Comparison of ENCODE assay signal across 13 mouse cellular contexts in the genomic region with DNA sequence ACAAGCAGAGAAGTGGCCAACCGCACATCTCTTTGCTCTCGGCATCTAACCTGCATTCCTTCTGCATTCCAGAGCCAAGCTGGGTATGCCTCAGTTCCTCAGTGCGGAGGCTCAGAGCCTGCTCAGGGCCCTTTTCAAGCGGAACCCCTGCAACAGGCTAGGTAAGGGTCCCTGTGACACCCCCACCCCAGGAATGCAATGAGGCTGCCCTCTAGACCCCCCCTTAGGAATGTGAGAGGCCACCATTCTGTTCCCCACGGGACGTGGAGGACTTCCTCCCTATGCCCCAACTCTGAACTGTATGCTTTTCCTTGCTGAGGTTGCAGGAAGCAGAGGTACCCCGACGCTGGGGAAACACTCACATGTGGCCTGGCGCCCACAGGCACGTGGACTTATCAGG.
DNase-seq lines count a peak whose midpoint lies in the region; ATAC-seq lines count a peak whose summit lies in the region.
"Had no signal": no experiment of that assay in that cellular context is flagged by ENCODE, and none has a peak within 500 bp of the region (broad histone marks: within the 10 kb centered on the region; RNA-seq: fewer than 3 reads in every experiment).

No protein-coding gene starts in this region.

- ATAC-seq in kidney, embryonic 16.5 days (ENCODE audit: low FRiP score, low TSS enrichment): peak; percentile 75
- ATAC-seq in limb, embryonic 12.5 days (ENCODE audit: insufficient number of reproducible peaks, insufficient read depth, low FRiP score, low TSS enrichment, low read depth): peak; percentile 47; the same call in 1 of the 2 replicates

- peaks cover 65% of the 10 kb centered on the region for H3K4me1 ChIP-seq in kidney, embryonic 16.5 days (ENCODE audit: insufficient read depth, low read length)
- peaks cover 52% of the 10 kb centered on the region for H3K4me1 ChIP-seq in embryonic facial prominence, embryonic 10.5 days
- peaks cover 25% of the 10 kb centered on the region for H3K4me1 ChIP-seq in limb, embryonic 12.5 days (replicated peaks)

- WGBS in kidney, embryonic 16.5 days: 21% methylated on average over 10 of the region's 10 CpGs
- WGBS in embryonic facial prominence, embryonic 10.5 days: 17% methylated on average over 10 of the region's 10 CpGs
- 25% methylated on average over 10 of the region's 10 CpGs for WGBS in limb, embryonic 12.5 days

- no peak for DNase-seq in kidney, adult 9 months
- peak; percentile 49 for DNase-seq in ZHBTc4 (ENCODE audit: low read depth, low spot score)
- peak; percentile 71 for DNase-seq in embryonic facial prominence, embryonic 10.5 days (ENCODE audit: low spot score)
- no peak for DNase-seq in thymus, postnatal 4 days
- DNase-seq in layer of hippocampus, adult 9-10 months (ENCODE audit: low spot score): no peak
- DNase-seq: adrenal gland, adult 2 months; gastrocnemius, postnatal 14 days; layer of hippocampus, adult 9-11 months; liver, embryonic 13.5 days; thymus, postnatal 14 days had no signal

- no peaks in the 10 kb centered on the region for H3K27me3 ChIP-seq in kidney, embryonic 16.5 days (ENCODE audit: insufficient read depth, low read length)
- no peaks in the 10 kb centered on the region for H3K27me3 ChIP-seq in embryonic facial prominence, embryonic 10.5 days (replicated peaks; ENCODE audit: low read depth, poor library complexity, severe bottlenecking)
- no peaks in the 10 kb centered on the region for H3K27me3 ChIP-seq in limb, embryonic 12.5 days
- H3K27me3 ChIP-seq: liver, embryonic 13.5 days; midbrain, embryonic 12.5 days had no signal

- H3K9ac ChIP-seq in kidney, embryonic 16.5 days (replicated peaks; ENCODE audit: low read length): no peak overlapping the region
- no peak overlapping the region for H3K9ac ChIP-seq in limb, embryonic 12.5 days (replicated peaks)
- H3K9ac ChIP-seq: liver, embryonic 13.5 days; midbrain, embryonic 12.5 days had no signal

- no peak overlapping the region for H3K4me2 ChIP-seq in kidney, embryonic 16.5 days (replicated peaks; ENCODE audit: low read depth, low read length)
- no peak overlapping the region for H3K4me2 ChIP-seq in limb, embryonic 12.5 days
- H3K4me2 ChIP-seq: liver, embryonic 13.5 days; midbrain, embryonic 12.5 days had no signal

- no peak overlapping the region for H3K4me3 ChIP-seq in kidney, embryonic 16.5 days (ENCODE audit: low read length)
- no peak overlapping the region for H3K4me3 ChIP-seq in embryonic facial prominence, embryonic 10.5 days
- H3K4me3 ChIP-seq in limb, embryonic 12.5 days (replicated peaks): no peak overlapping the region
- H3K4me3 ChIP-seq: liver, embryonic 13.5 days; midbrain, embryonic 12.5 days had no signal

- H3K36me3 ChIP-seq in kidney, embryonic 16.5 days (ENCODE audit: insufficient read depth, low read length): no peaks in the 10 kb centered on the region; the same call in 1 of the 2 replicates
- peaks cover 34% of the 10 kb centered on the region for H3K36me3 ChIP-seq in embryonic facial prominence, embryonic 10.5 days (replicated peaks)
- H3K36me3 ChIP-seq in limb, embryonic 12.5 days: peaks cover 16% of the 10 kb centered on the region; the same call in 1 of the 2 replicates
- H3K36me3 ChIP-seq: liver, embryonic 13.5 days had no signal

- H3K9me3 ChIP-seq in kidney, embryonic 16.5 days (ENCODE audit: low read length): no peaks in the 10 kb centered on the region
- H3K9me3 ChIP-seq in embryonic facial prominence, embryonic 10.5 days: no peaks in the 10 kb centered on the region
- no peaks in the 10 kb centered on the region for H3K9me3 ChIP-seq in limb, embryonic 12.5 days
- H3K9me3 ChIP-seq: liver, embryonic 13.5 days; midbrain, embryonic 12.5 days had no signal

- peak overlapping the region; percentile 31 for H3K27ac ChIP-seq in kidney, embryonic 16.5 days (ENCODE audit: low read length)
- peak overlapping the region; percentile 59 for H3K27ac ChIP-seq in embryonic facial prominence, embryonic 10.5 days (replicated peaks)
- H3K27ac ChIP-seq in limb, embryonic 12.5 days: peak overlapping the region; percentile 51; the same call in 1 of the 2 replicates
- H3K27ac ChIP-seq: liver, embryonic 13.5 days; midbrain, embryonic 12.5 days had no signal

Comparison
In these comparisons a context has a peak if more than half of its experiments do, and no peak if none do; other contexts are left out.
1. DNase-seq: peak in ZHBTc4 (single experiment) and embryonic facial prominence, embryonic 10.5 days (single experiment); none in kidney, adult 9 months (single experiment), thymus, postnatal 4 days (single experiment) and layer of hippocampus, adult 9-10 months (single experiment).
2. Peak in every context shown above with its lines, with median percentiles within 50 percentile points of each other: H3K27ac ChIP-seq.